Mouse (Mus musculus) heart, embryonic 14.5 days (tissue): Measurements from ENCODE around the gene Cmtm8. TPM values are rescaled to one million over a fixed set of nuclear protein-coding genes. Genes with fewer than 3 reads are reported as not detected.

Experiments used
- ATAC-seq: fragments of 200-750 bp; cut with Nextera tagmentation; 2 replicates; pipeline ENCODE4 v1.8.0; 2017; ENCODE audit warnings: low read depth, moderate TSS enrichment; ENCODE audit not compliant: insufficient number of reproducible peaks, insufficient read depth, low FRiP score
- H3K27ac ChIP-seq, 2 experiments: fragments of 200-500 bp in 1 of 2; fragments of 300-500 bp in 1 of 2; sonication (generic) in 1 of 2; replicated peaks in 1 of 2; 2 replicates each; pipeline ENCODE4 v1.5.1; 2012 to 2014; ENCODE audit warnings: low read depth in 2 of 2, low read length in 2 of 2, control low read depth in 1 of 2, mild to moderate bottlenecking in 1 of 2, mixed read lengths in 1 of 2; ENCODE audit not compliant: control insufficient read depth in 1 of 2, insufficient read depth in 1 of 2
- H3K27me3 ChIP-seq: fragments of 300-500 bp; sonication (generic); 2 replicates; pipeline ENCODE4 v1.6.1; 2014; ENCODE audit warnings: mild to moderate bottlenecking, low read length, control low read depth; ENCODE audit not compliant: control insufficient read depth, insufficient read depth
- H3K36me3 ChIP-seq: fragments of 300-500 bp; sonication (generic); 2 replicates; pipeline ENCODE4 v1.6.1; 2014; ENCODE audit warnings: mild to moderate bottlenecking, control low read depth, low read length, mixed read lengths; ENCODE audit not compliant: control insufficient read depth, insufficient read depth
- H3K4me1 ChIP-seq, 2 experiments: fragments of 200-500 bp in 1 of 2; fragments of 300-500 bp in 1 of 2; sonication (generic) in 1 of 2; 2 replicates each; pipeline ENCODE4 v1.6.1; 2012 to 2014; ENCODE audit warnings: low read length in 2 of 2, control low read depth in 1 of 2, mixed read lengths in 1 of 2; ENCODE audit not compliant: control insufficient read depth in 2 of 2, insufficient read depth in 2 of 2
- H3K4me2 ChIP-seq: fragments of 300-500 bp; sonication (generic); 2 replicates; pipeline ENCODE4 v1.6.1; 2014; ENCODE audit warnings: mild to moderate bottlenecking, low read length
- H3K4me3 ChIP-seq, 2 experiments: fragments of 200-500 bp in 1 of 2; fragments of 300-500 bp in 1 of 2; sonication (generic) in 1 of 2; 2 replicates each; pipeline ENCODE4 v1.5.1; 2012 to 2014; ENCODE audit warnings: low read length in 2 of 2, mild to moderate bottlenecking in 2 of 2, control low read depth in 1 of 2, low read depth in 1 of 2, moderate library complexity in 1 of 2; ENCODE audit not compliant: control insufficient read depth in 1 of 2, insufficient read depth in 1 of 2
- H3K9ac ChIP-seq: fragments of 300-500 bp; sonication (generic); 2 replicates; pipeline ENCODE4 v1.6.1; 2014; ENCODE audit warnings: mild to moderate bottlenecking, low read length
- H3K9me3 ChIP-seq: fragments of 300-500 bp; sonication (generic); 2 replicates; pipeline ENCODE4 v1.6.1; 2016; ENCODE audit warnings: low read length, control low read depth; ENCODE audit not compliant: control insufficient read depth
- WGBS: fragments of 180-500 bp; shearing (Covaris S2); extraction: QIAGEN DNeasy Blood & Tissue Kit; methylation state at CpG from one replicate; pipeline ENCODE4 v1.1.7; 2014; 5-methylcytosine and 5-hydroxymethylcytosine counted together
- polyA plus RNA-seq: library from polyadenylated mRNA; unstranded; fragments of >200 nt; fragmentation: Nextera tagmentation; extraction: Ambion mirVana; gene quantifications from 2 replicates; pipeline ENCODE4 v1.2.1, GENCODE M21; 2014

Gene Cmtm8
- 14.9 and 15.1 TPM in 2 replicates for polyA plus RNA-seq

- Histone ChIP-seq H3K36me3 (no peaks in the 10 kb centered on the region), H3K4me3 (peak within 1 kb of the TSS; percentile 63 to 69), H3K9ac (peak within 1 kb of the TSS; percentile 72), H3K4me2 (peak within 1 kb of the TSS; percentile 85), H3K4me1 (peaks cover 0 to 6% of the 10 kb centered on the region in 2 experiments; a peak in 2 of 4 replicates), H3K27ac (peak within 1 kb of the TSS in 1 of 2 experiments; percentile 44; a peak in 1 of 4 replicates), H3K27me3 (no peaks in the 10 kb centered on the region), H3K9me3 (no peaks in the 10 kb centered on the region)
- ATAC-seq = peak; percentile 88
- WGBS = under 1% methylated on average over 39 of the region's 43 CpGs
Measured at GRCm38 (mm10) chr9:114844017-114844662, at the start of gene Cmtm8. Gene Cmtm8 (minus strand): TSS chr9:114844156.

DNA sequence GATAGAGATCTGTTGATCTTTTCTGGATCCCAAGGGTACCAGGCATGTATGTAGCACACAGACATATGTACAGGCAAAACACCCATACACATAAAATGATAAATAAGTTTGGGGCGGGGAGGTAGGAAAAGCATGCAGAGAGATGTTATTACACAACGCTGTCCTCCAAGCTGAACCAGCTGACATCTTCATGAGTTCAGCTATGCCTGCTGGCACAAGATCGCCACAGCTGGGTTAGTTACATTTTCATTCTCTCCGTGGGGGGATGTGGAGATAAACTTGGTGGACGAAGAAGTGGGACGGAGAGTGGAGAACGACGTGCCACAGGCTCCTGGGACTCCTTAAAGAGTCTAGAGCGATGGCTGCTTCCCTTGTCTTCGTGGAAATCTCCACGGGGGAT, 49.0 kb upstream of the Cmtm8 start:
- H3K36me3 ChIP-seq = no peaks in the 10 kb centered on the region
- no peak overlapping the region for H3K27ac ChIP-seq
- no peak overlapping the region for H3K4me2 ChIP-seq
- no peaks in the 10 kb centered on the region for H3K4me1 ChIP-seq
- 81% methylated on average over 11 of the region's 11 CpGs for WGBS
- H3K9me3 ChIP-seq = peaks cover 6% of the 10 kb centered on the region; the same call in 1 of the 2 replicates
- ATAC-seq = no peak
- H3K9ac ChIP-seq = no peak overlapping the region
- no peak overlapping the region for H3K4me3 ChIP-seq
- no peaks in the 10 kb centered on the region for H3K27me3 ChIP-seq

DNA sequence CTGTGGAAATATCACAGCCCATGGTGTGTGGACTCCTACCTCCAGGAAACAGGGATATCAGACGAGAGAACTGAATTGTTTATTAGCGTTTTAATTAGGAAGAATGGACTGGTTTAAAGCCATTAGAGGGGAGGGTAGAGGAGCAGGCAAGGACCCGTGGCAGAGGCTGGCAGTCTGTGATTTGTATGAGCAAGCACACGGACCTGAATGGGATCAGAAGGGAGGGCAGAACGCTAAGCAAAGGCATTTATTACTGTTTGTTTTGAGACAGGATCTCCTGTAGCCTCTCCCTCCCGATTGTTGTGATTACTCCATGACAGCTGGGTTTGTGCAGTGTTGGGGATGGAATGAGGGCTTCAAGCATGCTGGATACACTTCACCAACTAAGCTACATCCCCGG, 46.4 kb upstream of the Cmtm8 start:
- Histone ChIP-seq H3K4me2 (no peak overlapping the region), H3K36me3 (no peaks in the 10 kb centered on the region), H3K27ac (no peak overlapping the region), H3K9me3 (peaks cover 6% of the 10 kb centered on the region; the same call in 1 of the 2 replicates), H3K27me3 (no peaks in the 10 kb centered on the region), H3K4me1 (no peaks in the 10 kb centered on the region), H3K9ac (no peak overlapping the region), H3K4me3 (no peak overlapping the region)
- 55% methylated on average over 7 of the region's 7 CpGs for WGBS
- ATAC-seq = no peak

DNA sequence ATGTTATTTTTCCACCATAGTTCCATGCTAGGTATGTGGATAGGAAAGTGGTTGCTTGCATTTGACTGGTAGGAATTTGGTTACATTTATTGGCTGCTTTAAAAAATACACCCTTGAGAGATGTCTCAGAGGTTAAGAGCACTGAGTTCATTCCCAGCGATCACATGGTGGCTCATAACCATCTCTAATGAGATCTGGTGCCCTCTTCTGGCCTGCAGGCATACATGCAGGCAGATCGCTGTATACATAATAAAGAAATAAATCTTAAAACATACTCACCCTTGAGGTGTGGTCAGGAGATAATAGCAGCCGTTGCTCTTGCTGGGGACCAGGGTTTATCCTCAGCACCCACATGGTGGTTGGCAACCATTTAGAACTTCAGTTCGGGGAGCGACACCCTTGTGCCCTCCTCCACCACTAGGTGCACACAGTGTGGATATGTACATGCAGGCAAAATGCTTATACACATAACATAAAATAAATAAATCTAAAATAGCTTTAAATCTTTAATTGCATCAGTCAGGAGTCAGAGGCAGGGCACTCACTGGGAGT, 45.0 kb upstream of the Cmtm8 start:
- H3K4me1 ChIP-seq = no peaks in the 10 kb centered on the region
- H3K4me3 ChIP-seq = no peak overlapping the region
- no peak for ATAC-seq
- H3K27me3 ChIP-seq = no peaks in the 10 kb centered on the region
- 88% methylated on average over 5 of the region's 5 CpGs for whole genome bisulfite sequencing
- H3K27ac ChIP-seq = no peak overlapping the region
- peaks cover 3% of the 10 kb centered on the region; the same call in 1 of the 2 replicates for H3K9me3 ChIP-seq
- H3K4me2 ChIP-seq = no peak overlapping the region
- H3K9ac ChIP-seq = no peak overlapping the region
- H3K36me3 ChIP-seq = no peaks in the 10 kb centered on the region

- H3K9me3 ChIP-seq = peaks cover 3% of the 10 kb centered on the region; the same call in 1 of the 2 replicates
- H3K4me1 ChIP-seq = no peaks in the 10 kb centered on the region
- no peak overlapping the region for H3K4me2 ChIP-seq
- H3K27ac ChIP-seq = no peak overlapping the region
- WGBS = 83% methylated on average over 3 of the region's 3 CpGs
- no peak for ATAC-seq
- no peak overlapping the region for H3K4me3 ChIP-seq
- no peaks in the 10 kb centered on the region for H3K36me3 ChIP-seq
- H3K27me3 ChIP-seq = no peaks in the 10 kb centered on the region
- H3K9ac ChIP-seq = no peak overlapping the region
Measured at GRCm38 (mm10) chr9:114887699-114888098, 43.7 kb upstream of the Cmtm8 start.

DNA sequence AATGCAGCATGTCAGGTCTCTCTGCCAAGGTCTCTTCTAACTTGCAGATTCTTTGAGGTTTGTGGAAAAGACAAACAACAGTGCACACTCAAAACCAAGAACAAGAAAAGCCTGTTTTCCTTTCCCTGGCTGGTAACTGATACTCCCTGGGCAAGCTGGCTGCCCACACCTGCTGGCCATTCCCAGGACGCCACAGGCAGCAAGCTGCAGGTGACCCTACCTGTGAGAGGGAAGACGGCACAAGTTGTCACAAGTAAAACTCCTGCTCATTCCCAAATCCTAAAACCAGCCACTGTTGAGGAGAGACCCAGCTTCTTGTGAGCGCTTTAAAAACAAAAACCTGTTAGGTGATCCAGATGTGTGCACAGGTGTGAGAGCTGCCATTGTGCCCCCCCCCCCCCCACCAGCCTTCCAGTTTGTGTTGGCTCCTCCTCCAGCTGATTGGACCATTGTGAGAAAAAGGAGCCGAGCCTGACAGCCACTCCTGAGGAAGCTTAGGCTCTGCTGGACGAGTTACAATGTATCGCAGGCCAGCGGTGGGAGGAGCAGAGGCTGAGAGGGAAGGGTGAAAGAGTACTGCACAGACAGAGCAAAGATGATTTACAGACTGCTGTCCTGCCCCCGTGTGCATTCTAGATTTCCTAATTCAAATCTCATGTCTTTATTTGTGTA, 42.2 kb upstream of the Cmtm8 start:
- 39% methylated on average over 8 of the region's 8 CpGs for WGBS
- Histone ChIP-seq H3K4me1 (no peaks in the 10 kb centered on the region), H3K27me3 (no peaks in the 10 kb centered on the region), H3K27ac (no peak overlapping the region), H3K9ac (no peak overlapping the region), H3K4me3 (no peak overlapping the region), H3K36me3 (no peaks in the 10 kb centered on the region), H3K9me3 (peaks cover 3% of the 10 kb centered on the region; the same call in 1 of the 2 replicates), H3K4me2 (no peak overlapping the region)
- ATAC-seq = no peak

DNA sequence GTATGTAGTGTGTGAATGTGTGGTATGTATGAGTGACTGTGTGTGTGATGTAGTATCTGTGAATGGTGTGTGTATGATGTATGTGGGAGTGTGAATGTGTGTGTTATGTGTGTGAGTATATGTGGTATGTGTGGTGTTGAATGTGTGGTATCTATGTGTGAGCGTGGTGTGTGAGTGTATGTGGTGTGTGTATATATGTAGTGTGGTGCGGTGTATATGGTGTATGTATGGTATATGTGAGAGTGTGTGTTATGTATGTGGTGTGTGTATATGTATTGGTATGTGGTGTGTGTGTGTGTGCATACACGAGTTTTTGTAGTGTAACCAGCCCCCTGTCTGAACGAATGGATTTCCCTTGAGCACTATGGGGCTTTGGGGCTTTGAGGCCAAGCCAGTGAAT, 41.6 kb upstream of the Cmtm8 start:
- H3K9me3 ChIP-seq = peaks cover 3% of the 10 kb centered on the region; the same call in 1 of the 2 replicates
- H3K27ac ChIP-seq = no peak overlapping the region
- no peak for ATAC-seq
- H3K36me3 ChIP-seq = no peaks in the 10 kb centered on the region
- no peak overlapping the region for H3K4me2 ChIP-seq
- no peak overlapping the region for H3K4me3 ChIP-seq
- no peaks in the 10 kb centered on the region for H3K27me3 ChIP-seq
- H3K4me1 ChIP-seq = no peaks in the 10 kb centered on the region
- WGBS = 80% methylated on average over 4 of the region's 4 CpGs
- no peak overlapping the region for H3K9ac ChIP-seq
